16 mouse cellular contexts compared by ENCODE assay signal in genomic region chr6:72089865-72090264, GRCm38 (mm10).
"Had no signal": no experiment of that assay in that cellular context is flagged by ENCODE, and none has a peak within 500 bp of the region (broad histone marks: within the 10 kb centered on the region; RNA-seq: fewer than 3 reads in every experiment).

No protein-coding gene starts in this region.

- H3K27ac ChIP-seq: left cerebral cortex, adult 2 months; liver, embryonic 13.5 days; midbrain, embryonic 12.5 days; midbrain, embryonic 15.5 days; neural tube, embryonic 13.5 days had no signal

- H3K4me3 ChIP-seq: left cerebral cortex, adult 2 months; liver, embryonic 13.5 days; midbrain, embryonic 12.5 days; midbrain, embryonic 15.5 days; neural tube, embryonic 13.5 days had no signal

- H3K9ac ChIP-seq: liver, embryonic 13.5 days; midbrain, embryonic 12.5 days; midbrain, embryonic 15.5 days; neural tube, embryonic 13.5 days had no signal

- DNase-seq: kidney, adult 18-20 months; kidney, adult 9 months; kidney, postnatal 14 days; kidney, postnatal 4 days; layer of hippocampus, postnatal 36 days; liver, embryonic 13.5 days; lung, adult 2 months; lung, postnatal 14 days; lung, postnatal 4 days; retina, postnatal 1 day; thymus, adult 18-20 months; thymus, postnatal 36 days had no signal

- H3K36me3 ChIP-seq: liver, embryonic 13.5 days; midbrain, embryonic 12.5 days; midbrain, embryonic 15.5 days; neural tube, embryonic 13.5 days had no signal

- H3K4me1 ChIP-seq: midbrain, embryonic 12.5 days; midbrain, embryonic 15.5 days; neural tube, embryonic 13.5 days had no signal

- H3K9me3 ChIP-seq: liver, embryonic 13.5 days; midbrain, embryonic 12.5 days; midbrain, embryonic 15.5 days; neural tube, embryonic 13.5 days had no signal
